ENCODE assay signal across 11 mouse cellular contexts in genomic region chr1:21344253-21344652, GRCm38 (mm10). TPM values are rescaled to one million over a fixed set of nuclear protein-coding genes. Genes with fewer than 3 reads are reported as not detected.
DNase-seq lines count a peak whose midpoint lies in the region; ATAC-seq and TF ChIP-seq lines count a peak whose summit lies in the region.
"Had no signal": no experiment of that assay in that cellular context is flagged by ENCODE, and none has a peak within 500 bp of the region (broad histone marks: within the 10 kb centered on the region; RNA-seq: fewer than 3 reads in every experiment).

No protein-coding gene starts in this region.

- H3K9me3 ChIP-seq in forebrain, embryonic 10.5 days, result no peaks in the 10 kb centered on the region
- no peaks in the 10 kb centered on the region for H3K9me3 ChIP-seq in forebrain, embryonic 11.5 days (ENCODE audit: control insufficient read depth, low read length)
- no peaks in the 10 kb centered on the region for H3K9me3 ChIP-seq in hindbrain, embryonic 13.5 days
- H3K9me3 ChIP-seq in lung, postnatal 0 days (ENCODE audit: low read length), result no peaks in the 10 kb centered on the region

- H3K4me2 ChIP-seq in forebrain, embryonic 11.5 days (ENCODE audit: low read depth, low read length, severe bottlenecking), result no peak overlapping the region
- no peak overlapping the region for H3K4me2 ChIP-seq in hindbrain, embryonic 13.5 days
- no peak overlapping the region for H3K4me2 ChIP-seq in lung, postnatal 0 days (replicated peaks; ENCODE audit: low read depth, low read length)

- H3K9ac ChIP-seq in forebrain, embryonic 11.5 days (ENCODE audit: low read length), result no peak overlapping the region
- H3K9ac ChIP-seq in hindbrain, embryonic 13.5 days, result no peak overlapping the region
- H3K9ac ChIP-seq in lung, postnatal 0 days (replicated peaks; ENCODE audit: low read depth), result no peak overlapping the region

- peak; percentile 81 for TF ChIP-seq CTCF in lung, postnatal 0 days (IDR thresholded peaks at IDR 0.05)

- DNase-seq in forebrain, embryonic 10.5 days (ENCODE audit: extremely low spot score, low spot score), result peak; percentile 31
- no peak for DNase-seq in forebrain, embryonic 11.5 days (ENCODE audit: low spot score)
- DNase-seq in T-cell, adult 2 months (ENCODE audit: low spot score), result peak; percentile 32
- DNase-seq in cerebellum, postnatal 36 days, result peak; percentile 16 to 31
- peak; percentile 54 to 72 for DNase-seq in layer of hippocampus, postnatal 10 days (ENCODE audit: low spot score in 2 of 2)
- DNase-seq in lung, postnatal 0 days (ENCODE audit: low spot score), result peak; percentile 77
- peak; percentile 42 for DNase-seq in right cerebral cortex, adult 18-20 months

- ATAC-seq in forebrain, embryonic 11.5 days (replicated peaks; ENCODE audit: low FRiP score), result no peak
- ATAC-seq in hindbrain, embryonic 13.5 days (ENCODE audit: low FRiP score), result peak; percentile 81
- ATAC-seq in lung, postnatal 0 days, result peak; percentile 44

- no peak for TF ChIP-seq EP300 in lung, postnatal 0 days (IDR thresholded peaks at IDR 0.05)

- WGBS in forebrain, embryonic 10.5 days, result 60% methylated on average over 4 of the region's 4 CpGs
- 68% methylated on average over 4 of the region's 4 CpGs for WGBS in forebrain, embryonic 11.5 days
- 58% methylated on average over 4 of the region's 4 CpGs for WGBS in hindbrain, embryonic 13.5 days
- WGBS in lung, postnatal 0 days, result 57% methylated on average over 4 of the region's 4 CpGs

- H3K27ac ChIP-seq in forebrain, embryonic 10.5 days, result no peak overlapping the region
- no peak overlapping the region for H3K27ac ChIP-seq in forebrain, embryonic 11.5 days (ENCODE audit: low read depth, low read length)
- H3K27ac ChIP-seq in hindbrain, embryonic 13.5 days, result no peak overlapping the region
- H3K27ac ChIP-seq in lung, postnatal 0 days (ENCODE audit: low read length), result no peak overlapping the region

- no peaks in the 10 kb centered on the region for H3K36me3 ChIP-seq in forebrain, embryonic 10.5 days (replicated peaks)
- no peaks in the 10 kb centered on the region for H3K36me3 ChIP-seq in forebrain, embryonic 11.5 days (ENCODE audit: control insufficient read depth, insufficient read depth, low read length)
- no peaks in the 10 kb centered on the region for H3K36me3 ChIP-seq in hindbrain, embryonic 13.5 days
- H3K36me3 ChIP-seq in lung, postnatal 0 days (ENCODE audit: insufficient read depth, low read length), result no peaks in the 10 kb centered on the region

- H3K4me1 ChIP-seq in forebrain, embryonic 10.5 days, result no peaks in the 10 kb centered on the region
- H3K4me1 ChIP-seq in forebrain, embryonic 11.5 days (replicated peaks; ENCODE audit: control insufficient read depth, insufficient read depth, low read length), result no peaks in the 10 kb centered on the region
- no peaks in the 10 kb centered on the region for H3K4me1 ChIP-seq in hindbrain, embryonic 13.5 days (replicated peaks)
- no peaks in the 10 kb centered on the region for H3K4me1 ChIP-seq in lung, postnatal 0 days (ENCODE audit: insufficient read depth, low read depth, low read length)

- no peak overlapping the region for H3K4me3 ChIP-seq in forebrain, embryonic 10.5 days
- H3K4me3 ChIP-seq in forebrain, embryonic 11.5 days (ENCODE audit: low read depth, low read length), result no peak overlapping the region
- no peak overlapping the region for H3K4me3 ChIP-seq in hindbrain, embryonic 13.5 days
- H3K4me3 ChIP-seq in lung, postnatal 0 days (ENCODE audit: low read depth, low read length), result no peak overlapping the region

- H3K27me3 ChIP-seq in forebrain, embryonic 10.5 days (ENCODE audit: poor library complexity, severe bottlenecking), result no peaks in the 10 kb centered on the region
- H3K27me3 ChIP-seq in forebrain, embryonic 11.5 days (ENCODE audit: control insufficient read depth, insufficient read depth, low read length), result no peaks in the 10 kb centered on the region
- no peaks in the 10 kb centered on the region for H3K27me3 ChIP-seq in hindbrain, embryonic 13.5 days
- no peaks in the 10 kb centered on the region for H3K27me3 ChIP-seq in lung, postnatal 0 days (replicated peaks; ENCODE audit: insufficient read depth, low read length)

RNA-seq across cellular contexts. Expression of gene Khdc1a, which starts 5.2 kb away (rescaled TPM):
- polyA plus RNA-seq in forebrain, embryonic 10.5 days (2016; fragmentation: Nextera tagmentation; extraction: Ambion mirVana), result not detected in 2 replicates
- not detected in 2 replicates for polyA plus RNA-seq in forebrain, embryonic 11.5 days (2014; fragmentation: Nextera tagmentation; extraction: Ambion mirVana)
- polyA plus RNA-seq in hindbrain, embryonic 13.5 days (2015; fragmentation: Nextera tagmentation; extraction: Ambion mirVana), result not detected in 2 replicates
- not detected for total RNA-seq in layer of hippocampus, postnatal 10 days (2021)
- polyA plus RNA-seq in lung, postnatal 0 days (2015; fragmentation: Nextera tagmentation; extraction: Ambion mirVana), result not detected in 2 replicates
- polyA plus RNA-seq: C2C12; heart, embryonic 14.5 days; stomach, embryonic 14.5 days had no signal

RNA-seq across cellular contexts. Expression of gene Khdc1c, which starts 23.9 kb away (rescaled TPM):
- not detected in 2 replicates for polyA plus RNA-seq in forebrain, embryonic 10.5 days (2016; fragmentation: Nextera tagmentation; extraction: Ambion mirVana)
- polyA plus RNA-seq in forebrain, embryonic 11.5 days (2014; fragmentation: Nextera tagmentation; extraction: Ambion mirVana), result not detected in 2 replicates
- polyA plus RNA-seq in hindbrain, embryonic 13.5 days (2015; fragmentation: Nextera tagmentation; extraction: Ambion mirVana), result not detected in 2 replicates
- total RNA-seq in layer of hippocampus, postnatal 10 days (2021), result not detected
- polyA plus RNA-seq in lung, postnatal 0 days (2015; fragmentation: Nextera tagmentation; extraction: Ambion mirVana), result not detected in 2 replicates
- polyA plus RNA-seq: C2C12; heart, embryonic 14.5 days; stomach, embryonic 14.5 days had no signal

RNA-seq across cellular contexts. Expression of gene Khdc1b, which starts 39.1 kb away (rescaled TPM):
- not detected in 2 replicates for polyA plus RNA-seq in forebrain, embryonic 10.5 days (2016; fragmentation: Nextera tagmentation; extraction: Ambion mirVana)
- not detected in 2 replicates for polyA plus RNA-seq in forebrain, embryonic 11.5 days (2014; fragmentation: Nextera tagmentation; extraction: Ambion mirVana)
- polyA plus RNA-seq in hindbrain, embryonic 13.5 days (2015; fragmentation: Nextera tagmentation; extraction: Ambion mirVana), result 0.08 TPM in 1 of 2 replicates, not detected in the other
- not detected for total RNA-seq in layer of hippocampus, postnatal 10 days (2021)
- polyA plus RNA-seq in lung, postnatal 0 days (2015; fragmentation: Nextera tagmentation; extraction: Ambion mirVana), result not detected in 2 replicates
- polyA plus RNA-seq: C2C12; heart, embryonic 14.5 days had no signal
